Mouse (Mus musculus) MEL (cell line): ENCODE results near the gene Ripply1. TPM values are rescaled to one million over a fixed set of nuclear protein-coding genes. Genes with fewer than 3 reads are reported as not detected.
"Not testable (repeated sequence)": the region's sequence is repeated elsewhere in the genome, so short reads cannot be mapped to it uniquely, and the experiment has no call there.

ENCODE experiments used
- DNase-seq: peaks from one replicate; pipeline ENCODE4 v3.0.0; 2011; ENCODE audit warnings: low read depth, low spot score
- H3K27ac ChIP-seq: 2 replicates; pipeline ENCODE4 v1.5.1; 2012; ENCODE audit warnings: low read depth, mild to moderate bottlenecking, control low read depth, low read length, moderate library complexity; ENCODE audit not compliant: control insufficient read depth
- H3K27me3 ChIP-seq, 2 experiments: fragments of 150-350 bp in 1 of 2; sonication (generic) in 1 of 2; 2 replicates each; pipeline ENCODE4 v1.6.1; 2012; ENCODE audit warnings: low read length in 2 of 2, mild to moderate bottlenecking in 2 of 2, improper control_type of control experiment in 1 of 2, moderate library complexity in 1 of 2; ENCODE audit not compliant: insufficient read depth in 2 of 2, control insufficient read depth in 1 of 2
- H3K36me3 ChIP-seq, 2 experiments: 2 replicates each; pipeline ENCODE4 v1.6.1; 2012 to 2014; ENCODE audit warnings: low read length in 2 of 2, improper control_type of control experiment in 1 of 2, inconsistent platforms in 1 of 2, mild to moderate bottlenecking in 1 of 2; ENCODE audit not compliant: insufficient read depth in 2 of 2, control insufficient read depth in 1 of 2
- H3K4me1 ChIP-seq, 2 experiments: fragments of 150-350 bp in 1 of 2; sonication (generic) in 1 of 2; 2 replicates each; pipeline ENCODE4 v1.6.1; 2012; ENCODE audit warnings: low read length in 2 of 2, improper control_type of control experiment in 1 of 2, mild to moderate bottlenecking in 1 of 2; ENCODE audit not compliant: insufficient read depth in 2 of 2, control insufficient read depth in 1 of 2
- H3K4me3 ChIP-seq, 2 experiments: fragments of 150-350 bp in 1 of 2; sonication (generic) in 1 of 2; 2 replicates each; pipeline ENCODE4 v1.5.1; 2012; ENCODE audit warnings: low read depth in 2 of 2, low read length in 2 of 2, mild to moderate bottlenecking in 2 of 2, moderate library complexity in 2 of 2, control low read depth in 1 of 2, improper control_type of control experiment in 1 of 2; ENCODE audit not compliant: control insufficient read depth in 1 of 2, insufficient read depth in 1 of 2
- H3K79me2 ChIP-seq: 2 replicates; pipeline ENCODE4 v1.6.1; 2012; ENCODE audit warnings: mild to moderate bottlenecking, low read length, moderate library complexity; ENCODE audit not compliant: control insufficient read depth, poor library complexity, insufficient read depth
- H3K9ac ChIP-seq: 2 replicates; pipeline ENCODE4 v1.6.1; 2012; ENCODE audit warnings: low read depth, mild to moderate bottlenecking, control low read depth, low read length, moderate library complexity; ENCODE audit not compliant: control insufficient read depth, poor library complexity, severe bottlenecking
- H3K9me3 ChIP-seq: fragments of 150-350 bp; sonication (generic); replicated peaks from 2 replicates; pipeline ENCODE4 v1.6.1; 2012; ENCODE audit warnings: mild to moderate bottlenecking, low read length, improper control_type of control experiment, moderate library complexity; ENCODE audit not compliant: insufficient read depth
- BHLHE40 ChIP-seq: IDR thresholded peaks from 2 replicates; pipeline ENCODE4 v1.6.1; 2012; ENCODE audit warnings: low read depth, mild to moderate bottlenecking, inconsistent platforms, low read length, improper control_type of control experiment, borderline replicate concordance
- CTCF ChIP-seq, 3 experiments: IDR thresholded peaks in 2 of 3; conservative IDR thresholded peaks in 1 of 3; 2 replicates each; pipeline ENCODE4 v1.5.1; 2011 to 2012; ENCODE audit warnings: low read length in 3 of 3, low read depth in 2 of 3, mild to moderate bottlenecking in 2 of 3, improper control_type of control experiment in 1 of 3, inconsistent platforms in 1 of 3, mixed read lengths in 1 of 3, moderate library complexity in 1 of 3; ENCODE audit not compliant: control insufficient read depth in 1 of 3, insufficient read depth in 1 of 3, poor library complexity in 1 of 3, severe bottlenecking in 1 of 3
- GABPA ChIP-seq: IDR thresholded peaks from 2 replicates; pipeline ENCODE4 v1.6.1; 2012; ENCODE audit warnings: low read depth, mild to moderate bottlenecking, inconsistent platforms, low read length, improper control_type of control experiment, moderate library complexity
- GATA1 ChIP-seq: IDR thresholded peaks from 2 replicates; pipeline ENCODE4 v1.6.1; 2011; ENCODE audit warnings: low read depth, low read length, improper control_type of control experiment
- HCFC1 ChIP-seq: IDR thresholded peaks from 2 replicates; pipeline ENCODE4 v1.6.1; 2012; ENCODE audit warnings: low read depth, mild to moderate bottlenecking, inconsistent platforms, low read length, improper control_type of control experiment, moderate library complexity
- MAX ChIP-seq: IDR thresholded peaks from 2 replicates; pipeline ENCODE4 v1.6.1; 2011; ENCODE audit warnings: low read length, improper control_type of control experiment
- MEF2A ChIP-seq: IDR thresholded peaks from 2 replicates; pipeline ENCODE4 v1.6.1; 2014; ENCODE audit warnings: low read depth, mild to moderate bottlenecking, inconsistent platforms, low read length, improper control_type of control experiment; ENCODE audit not compliant: poor library complexity, insufficient replicate concordance, severe bottlenecking; ENCODE audit errors: extremely low read depth
- RAD21 ChIP-seq: IDR thresholded peaks from 2 replicates; pipeline ENCODE4 v1.6.1; 2011; ENCODE audit warnings: mild to moderate bottlenecking, low read depth, low read length, improper control_type of control experiment
- SIN3A ChIP-seq: IDR thresholded peaks from 2 replicates; pipeline ENCODE4 v1.6.1; 2012; ENCODE audit warnings: low read length, improper control_type of control experiment, inconsistent platforms
- SMC3 ChIP-seq: IDR thresholded peaks from 2 replicates; pipeline ENCODE4 v1.6.1; 2011; ENCODE audit warnings: low read depth, low read length, improper control_type of control experiment
- USF1 ChIP-seq: IDR thresholded peaks from 2 replicates; pipeline ENCODE4 v1.6.1; 2014; ENCODE audit warnings: low read depth, mild to moderate bottlenecking, inconsistent platforms, low read length, improper control_type of control experiment, moderate library complexity
- ZC3H11A ChIP-seq: IDR thresholded peaks from 2 replicates; pipeline ENCODE4 v1.6.1; 2012; ENCODE audit warnings: low read depth, mild to moderate bottlenecking, inconsistent platforms, low read length, improper control_type of control experiment
- polyA plus RNA-seq, 2 experiments: library from polyadenylated mRNA; stranded (reverse) in 1 of 2; unstranded in 1 of 2; fragments of >175 nt in 1 of 2; fragments of >200 nt in 1 of 2; gene quantifications; 2 replicates each; pipeline versions ENCODE4 v1.2.1 to v1.2.4; 2012; ENCODE audit warnings: low replicate concordance in 2 of 2, low read depth in 1 of 2; ENCODE audit not compliant: insufficient read length in 2 of 2, insufficient read depth in 1 of 2, missing spikeins in 1 of 2
- total RNA-seq: library from RNA; depleted of rRNA; stranded (reverse); fragments of 300-350 nt; gene quantifications from 2 replicates; pipeline ENCODE4 v1.2.3, GENCODE M21; 2012

The Ripply1 gene
- total and polyA plus RNA-seq, 3 experiments: not detected

DNA sequence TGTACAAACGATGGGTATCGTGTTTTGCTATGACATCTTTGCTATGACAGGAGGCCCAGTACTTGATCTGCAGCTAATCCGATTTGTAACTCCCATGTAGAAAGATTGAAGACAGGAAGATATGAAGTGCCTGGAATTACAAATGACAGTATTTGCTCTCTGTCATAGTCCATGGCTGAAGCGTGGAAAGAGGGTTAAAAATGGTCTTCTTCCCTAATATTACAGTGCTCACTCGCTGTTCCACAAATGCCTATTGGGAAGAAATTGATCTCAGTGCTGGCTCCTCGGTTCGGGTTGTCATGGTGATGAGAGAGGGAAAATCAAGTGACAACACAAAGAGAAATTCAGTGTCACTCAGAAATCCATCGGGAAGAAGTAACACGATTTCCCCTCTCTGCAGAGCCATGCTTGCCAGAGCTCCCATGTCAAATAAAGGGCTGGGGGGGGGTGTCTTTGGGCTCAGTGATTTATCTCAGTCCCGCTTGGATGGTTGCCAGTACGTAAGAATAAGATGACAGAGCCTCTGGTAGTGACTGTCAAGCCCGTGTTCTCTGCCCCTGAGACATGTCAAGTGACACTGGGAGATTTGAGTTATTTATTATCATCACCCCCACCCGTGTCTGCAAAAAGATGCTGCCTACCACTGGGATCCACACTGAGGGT is 12.0 kb downstream of the Ripply1 start:
- Histone ChIP-seq H3K4me3 (no peak overlapping the region), H3K9me3 (no peaks in the 10 kb centered on the region), H3K9ac (no peak overlapping the region), H3K36me3 (no peaks in the 10 kb centered on the region; a peak in 1 of 4 replicates), H3K4me1 (no peaks in the 10 kb centered on the region), H3K27me3 (no peaks in the 10 kb centered on the region; a peak in 1 of 4 replicates), H3K79me2 (no peaks in the 10 kb centered on the region; the same call in 1 of the 2 replicates), H3K27ac (no peak overlapping the region)
- no peak for DNase-seq
- no peak for TF ChIP-seq SIN3A

DNA sequence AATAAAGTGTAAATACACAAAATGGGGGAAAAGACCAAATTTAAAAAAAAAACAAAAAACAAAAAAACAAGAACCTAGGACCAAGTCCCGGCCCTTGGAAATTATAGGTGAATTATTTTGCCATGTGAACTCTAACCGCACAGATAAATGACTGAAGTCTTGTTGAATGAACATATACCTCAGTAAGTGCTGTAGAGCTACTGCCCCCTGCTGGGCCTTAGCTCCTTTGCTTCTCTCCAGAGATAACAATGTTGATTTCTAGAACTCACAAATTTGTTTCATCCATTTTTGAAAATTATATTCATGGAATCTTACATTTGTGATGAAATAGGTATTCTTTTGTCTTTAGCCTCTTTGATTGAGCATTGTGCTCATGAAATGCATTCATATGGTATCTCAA is 19.6 kb downstream of the Ripply1 start:
- Histone ChIP-seq H3K36me3 (no peaks in the 10 kb centered on the region), H3K9me3 (no peaks in the 10 kb centered on the region), H3K4me3 (no peak overlapping the region), H3K79me2 (no peaks in the 10 kb centered on the region), H3K4me1 (no peaks in the 10 kb centered on the region), H3K9ac (no peak overlapping the region), H3K27ac (no peak overlapping the region), H3K27me3 (no peaks in the 10 kb centered on the region)
- peak; percentile 87 for DNase-seq
- TF ChIP-seq MEF2A (no peak), ZC3H11A (peak; percentile 97), RAD21 (peak; percentile 95), BHLHE40 (no peak), CTCF (IDR thresholded peaks at IDR 0.05 in 2 of 3, conservative IDR thresholded peaks at IDR 0.05 in 1 of 3; ENCODE audit: control insufficient read depth in 1 of 3, insufficient read depth in 1 of 3, low read depth in 2 of 3, low read length in 3 of 3, poor library complexity in 1 of 3, severe bottlenecking in 1 of 3) (peak; percentile 70 to 97 (median 71)), GATA1 (peak; percentile 72), SIN3A (no peak), SMC3 (peak; percentile 98), GABPA (no peak), MAX (no peak), HCFC1 (0 out of 2 replicates have a peak, but pooled peaks have one; percentile 25), USF1 (no peak)

DNA sequence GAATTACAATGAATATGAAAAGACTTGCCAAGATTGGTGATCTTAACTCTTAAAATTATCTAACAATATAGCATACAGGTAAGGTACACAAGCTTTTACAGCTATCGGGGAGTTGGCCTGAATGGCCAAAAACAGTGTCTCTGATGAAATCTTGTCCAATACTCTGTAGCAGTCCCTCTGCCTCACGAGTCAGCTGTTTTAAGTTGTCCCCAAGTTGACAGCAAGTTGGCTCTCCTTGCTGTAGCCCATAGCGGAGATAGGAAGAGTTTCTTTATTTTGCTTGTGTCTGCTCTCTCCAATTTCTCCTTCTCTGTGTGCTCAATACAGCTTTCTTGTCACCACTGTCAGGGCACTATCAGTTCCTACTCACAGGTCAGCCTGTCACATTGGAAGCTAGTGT is 23.5 kb downstream of the Ripply1 start:
- not testable (repeated sequence) for H3K9me3 ChIP-seq, H3K4me3 ChIP-seq, H3K79me2 ChIP-seq, DNase-seq, H3K27ac ChIP-seq, H3K36me3 ChIP-seq, H3K27me3 ChIP-seq, H3K9ac ChIP-seq, H3K4me1 ChIP-seq
